Mouse (Mus musculus) lung, adult 2 months (tissue): ENCODE data around the gene Slc35b4.

ENCODE experiments used
- CTCF ChIP-seq: fragments of 200-500 bp; IDR thresholded peaks from 2 replicates; pipeline ENCODE4 v1.5.1; 2011; ENCODE audit warnings: mild to moderate bottlenecking, low read length, control low read depth; ENCODE audit not compliant: insufficient read depth
- POLR2A ChIP-seq: fragments of 200-500 bp; IDR thresholded peaks from 2 replicates; pipeline ENCODE4 v1.6.1; 2011; ENCODE audit warnings: low read depth, mild to moderate bottlenecking, control low read depth, low read length, borderline replicate concordance; ENCODE audit errors: extremely low read depth

- TF ChIP-seq CTCF = no peak
- no peak for TF ChIP-seq POLR2A
These were observed 44.5 kb downstream of the Slc35b4 start for GRCm38 (mm10) chr6:34132391-34132790.
